Mouse (Mus musculus) heart, postnatal 0 days (tissue): ENCODE measurements around the gene Lpar5.
A peak's percentile ranks its signal among the peaks of the same experiment; 100 is the strongest.

Experiments used
- CTCF ChIP-seq: IDR thresholded peaks from 2 replicates; pipeline ENCODE4 v1.5.1; 2016; ENCODE audit warnings: antibody characterized with exemption, control low read depth, low read depth
- EP300 ChIP-seq: IDR thresholded peaks from 2 replicates; pipeline ENCODE4 v1.6.1; 2016; ENCODE audit warnings: antibody characterized with exemption, low read depth

DNA sequence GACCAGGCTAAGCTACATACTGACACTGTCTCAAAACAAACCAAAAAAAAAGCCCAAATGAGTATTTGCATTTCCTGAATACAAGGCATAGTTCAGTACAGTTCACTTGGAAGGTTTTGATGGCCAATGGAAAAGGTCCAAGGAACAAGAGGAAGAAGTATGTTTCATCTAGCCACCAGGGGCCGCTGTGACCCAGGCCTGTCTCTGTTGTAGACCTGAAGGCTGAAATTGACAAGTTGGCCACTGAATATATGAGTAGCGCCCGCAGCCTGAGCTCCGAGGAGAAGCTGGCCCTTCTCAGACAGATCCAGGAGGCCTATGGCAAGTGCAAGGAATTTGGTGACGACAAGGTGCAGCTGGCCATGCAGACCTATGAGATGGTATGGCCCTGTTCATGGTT lies 21.0 kb upstream of the Lpar5 start:
- TF ChIP-seq EP300: no peak
- TF ChIP-seq CTCF: peak; percentile 91
